Mouse (Mus musculus): ENCODE measurements around the gene Sel1l3.

The Sel1l3 gene

GRCm38 (mm10) chr5:53172908-53173307, 40.8 kb downstream of the Sel1l3 start:
- no peak for DNase-seq (ENCODE audit: low spot score)

- DNase-seq (ENCODE audit: low spot score), result no peak
Observed at GRCm38 (mm10) chr5:53172256-53172636, 41.5 kb downstream of the Sel1l3 start.

GRCm38 (mm10) chr5:53171611-53172255, 42.0 kb downstream of the Sel1l3 start:
- DNase-seq (ENCODE audit: low spot score), result no peak

- no peak for DNase-seq (ENCODE audit: low spot score)
Observed at GRCm38 (mm10) chr5:53167564-53167963, 46.2 kb downstream of the Sel1l3 start.

- DNase-seq (ENCODE audit: low spot score), result no peak
Observed at GRCm38 (mm10) chr5:53165672-53166071, 48.1 kb downstream of the Sel1l3 start.

- no peak for DNase-seq (ENCODE audit: low spot score)
Observed at GRCm38 (mm10) chr5:53162436-53162835, 51.3 kb downstream of the Sel1l3 start.

- DNase-seq (ENCODE audit: low spot score), result no peak
Observed at GRCm38 (mm10) chr5:53161506-53162186, 52.1 kb downstream of the Sel1l3 start.

- DNase-seq (ENCODE audit: low spot score), result no peak
Observed at GRCm38 (mm10) chr5:53160207-53160606, 53.5 kb downstream of the Sel1l3 start.

- no peak for DNase-seq (ENCODE audit: low spot score)
Observed at GRCm38 (mm10) chr5:53159631-53160030, 54.1 kb downstream of the Sel1l3 start.

- no peak for DNase-seq (ENCODE audit: low spot score)
Observed at GRCm38 (mm10) chr5:53159166-53159565, 54.6 kb downstream of the Sel1l3 start.

GRCm38 (mm10) chr5:53155985-53156679, 57.6 kb downstream of the Sel1l3 start:
- peak; percentile 3 for DNase-seq (ENCODE audit: low spot score)

GRCm38 (mm10) chr5:53154501-53154900, 59.2 kb downstream of the Sel1l3 start:
- no peak for DNase-seq (ENCODE audit: low spot score)

GRCm38 (mm10) chr5:53154078-53154477, 59.6 kb downstream of the Sel1l3 start:
- no peak for DNase-seq (ENCODE audit: low spot score)

GRCm38 (mm10) chr5:53153144-53153543, 60.6 kb downstream of the Sel1l3 start:
- DNase-seq (ENCODE audit: low spot score), result no peak

GRCm38 (mm10) chr5:53151379-53151960, 62.3 kb downstream of the Sel1l3 start:
- DNase-seq (ENCODE audit: low spot score), result no peak

GRCm38 (mm10) chr5:53148960-53149685, 64.6 kb downstream of the Sel1l3 start:
- DNase-seq (ENCODE audit: low spot score), result no peak

GRCm38 (mm10) chr5:53148160-53148923, 65.4 kb downstream of the Sel1l3 start:
- DNase-seq (ENCODE audit: low spot score), result no peak

- DNase-seq (ENCODE audit: low spot score), result no peak
Observed at GRCm38 (mm10) chr5:53147418-53147817, 66.3 kb downstream of the Sel1l3 start.

GRCm38 (mm10) chr5:53146684-53147061, 67.1 kb downstream of the Sel1l3 start:
- no peak for DNase-seq (ENCODE audit: low spot score)

GRCm38 (mm10) chr5:53146049-53146683, 67.6 kb downstream of the Sel1l3 start:
- DNase-seq (ENCODE audit: low spot score), result no peak

- DNase-seq (ENCODE audit: low spot score), result no peak
Observed at GRCm38 (mm10) chr5:53142587-53142986, 71.1 kb downstream of the Sel1l3 start.
